Mouse (Mus musculus): ENCODE measurements around the gene Mtmr10.

The Mtmr10 gene

DNA sequence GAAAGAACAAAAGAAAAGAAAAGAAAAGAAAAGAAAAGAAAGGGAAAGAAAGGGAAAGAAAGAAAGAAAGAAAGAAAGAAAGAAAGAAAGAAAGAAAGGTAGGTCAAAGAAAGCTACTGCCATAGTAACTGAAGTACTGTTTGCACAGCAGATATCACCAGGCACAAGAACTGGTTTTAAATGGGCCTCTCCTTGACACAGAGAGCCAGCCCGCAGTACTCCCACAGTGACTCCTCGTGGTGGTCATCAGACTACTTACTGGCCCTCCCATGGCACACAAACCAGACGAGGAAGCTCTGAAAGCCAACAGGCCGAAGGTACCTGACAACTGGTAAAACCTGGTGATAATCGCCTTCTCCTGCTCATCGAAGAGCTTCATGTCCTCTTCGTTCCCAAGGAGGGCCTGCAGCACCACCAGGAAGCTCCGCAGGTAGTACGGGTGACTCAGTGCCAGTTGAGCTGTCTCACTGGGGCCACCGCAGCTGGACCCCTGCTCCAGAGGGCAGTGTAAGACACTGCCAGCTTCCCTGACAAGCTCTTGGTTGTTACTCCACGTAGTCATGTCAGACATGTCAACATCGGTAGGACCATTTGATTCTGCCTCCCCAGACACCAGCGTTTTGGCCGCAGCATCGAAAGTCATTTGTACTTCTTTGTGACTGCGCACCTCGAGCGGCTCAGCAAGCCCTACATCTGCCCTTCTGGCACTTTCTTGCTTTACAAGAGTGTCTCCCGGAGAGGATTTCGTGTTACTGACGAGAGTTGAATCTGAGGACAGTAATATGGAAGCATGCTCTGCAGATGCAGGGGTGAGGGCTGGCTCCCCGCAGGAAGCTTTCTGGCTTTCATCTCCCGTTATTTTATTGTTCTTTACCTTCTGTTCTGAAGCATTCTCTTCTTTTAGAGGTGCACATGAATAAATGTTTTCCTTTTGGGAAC lies 84.8 kb downstream of the Mtmr10 start:
- DNase-seq (ENCODE audit: low spot score in 2 of 2), result no peak

DNA sequence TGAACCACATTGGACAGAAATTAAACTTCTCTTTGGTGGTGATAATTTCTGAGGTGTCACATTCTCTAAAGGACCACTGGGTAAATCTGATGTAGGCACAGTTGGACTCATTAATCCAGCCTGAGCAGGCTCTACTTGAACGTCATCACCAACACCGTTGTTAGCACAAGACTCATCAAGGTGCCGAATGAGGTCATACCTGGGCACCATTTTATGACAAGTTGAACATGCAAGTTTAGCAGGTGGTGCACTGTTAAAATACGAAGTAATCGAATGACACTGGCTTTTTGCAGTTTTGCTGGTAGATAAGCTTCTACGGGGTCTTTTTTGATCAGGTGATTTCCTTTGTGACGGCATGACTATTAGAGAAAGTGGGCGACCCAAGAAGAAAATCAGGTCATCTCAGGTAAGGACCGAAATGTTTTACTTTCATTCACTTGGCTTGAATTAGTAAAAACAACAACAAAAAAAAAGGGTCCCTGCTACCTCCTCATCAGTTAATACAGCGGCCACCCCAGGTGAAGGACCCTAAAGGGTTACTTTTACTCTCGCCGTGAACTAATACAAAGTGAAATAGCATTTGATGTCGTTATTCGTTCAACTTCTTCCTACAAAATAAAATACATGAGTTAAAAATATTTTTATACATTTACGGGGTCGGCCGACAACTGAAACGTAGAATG lies 85.8 kb downstream of the Mtmr10 start:
- DNase-seq (ENCODE audit: low spot score in 2 of 2), result no peak

DNA sequence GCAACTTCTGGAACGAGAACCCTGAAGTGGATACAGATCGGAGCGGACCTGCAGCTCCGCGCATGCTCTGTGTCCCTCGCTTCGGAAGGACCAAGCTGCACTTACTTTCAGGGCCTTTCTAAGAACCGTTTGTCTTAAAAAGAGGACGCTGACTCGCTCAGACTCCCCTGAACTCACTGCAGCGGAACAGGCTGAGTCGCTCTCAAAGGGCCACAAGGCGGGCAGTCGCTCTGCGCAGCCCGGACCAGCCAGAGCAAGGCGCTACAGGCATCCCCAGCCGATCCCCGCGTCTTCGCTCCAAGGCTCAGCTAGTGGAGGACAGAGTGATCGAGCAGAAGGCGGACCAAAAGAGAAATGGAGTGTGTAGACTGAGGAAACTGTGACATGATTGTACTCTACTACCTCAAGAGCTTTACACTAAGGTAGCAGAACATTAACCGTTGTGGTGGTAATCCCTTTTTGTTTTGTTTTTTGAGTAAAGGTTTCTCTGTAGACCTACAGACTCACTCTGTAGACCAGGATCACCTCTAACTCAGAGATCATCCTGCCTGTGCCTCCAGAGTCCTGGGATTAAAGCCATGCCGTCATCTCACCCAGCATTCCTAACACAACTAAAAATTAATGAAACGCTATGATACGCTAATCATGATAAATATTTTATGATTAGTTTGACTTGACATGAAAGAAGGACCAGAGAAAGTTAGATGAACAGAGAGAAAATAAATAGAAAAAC lies 86.5 kb downstream of the Mtmr10 start, which contains the start of gene Fan1:
TSS of gene Fan1 (minus strand) at position 266 of the 733 bp plus-strand sequence.
- DNase-seq (ENCODE audit: low spot score in 2 of 2), result peak; percentile 75 to 85
